Comparison of ENCODE assay signal across 10 mouse cellular contexts in the genomic region with DNA sequence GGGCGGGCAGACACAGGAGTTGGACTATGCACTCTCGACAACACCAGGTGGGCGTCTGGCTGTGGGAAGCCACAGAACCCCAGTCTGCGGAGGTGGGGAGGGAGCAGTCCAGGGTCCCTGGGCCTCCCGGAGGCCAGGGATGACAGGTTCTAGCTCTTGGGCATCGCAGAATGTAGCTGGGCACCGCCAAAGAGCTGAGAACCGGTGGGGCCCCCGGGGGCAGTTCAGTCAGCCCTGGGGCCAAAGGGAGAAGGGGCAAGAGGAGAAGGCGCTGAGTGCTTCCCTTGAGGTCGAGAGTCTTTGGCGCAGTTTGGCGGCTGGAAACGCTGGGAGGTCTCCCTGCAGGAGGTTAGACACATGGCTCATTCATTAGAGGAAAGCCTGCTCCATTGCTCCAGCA. TPM values are rescaled to one million over a fixed set of nuclear protein-coding genes. Genes with fewer than 3 reads are reported as not detected.
DNase-seq lines count a peak whose midpoint lies in the region; ATAC-seq and TF ChIP-seq lines count a peak whose summit lies in the region.
"Had no signal": no experiment of that assay in that cellular context is flagged by ENCODE, and none has a peak within 500 bp of the region (broad histone marks: within the 10 kb centered on the region; RNA-seq: fewer than 3 reads in every experiment).

No protein-coding gene starts in this region.

- intact Hi-C loops in heart, adult 2 months (cut with DNase I): no loop called here
- intact Hi-C loops in gastrocnemius, adult 2 months (cut with DNase I): no loop called here

- WGBS in heart, embryonic 13.5 days: 18% methylated on average over 14 of the region's 14 CpGs
- 25% methylated on average over 14 of the region's 14 CpGs for WGBS in heart, adult 2 months
- WGBS in embryonic facial prominence, embryonic 14.5 days: 15% methylated on average over 12 of the region's 14 CpGs
- WGBS in intestine, postnatal 0 days: 18% methylated on average over 14 of the region's 14 CpGs
- WGBS in midbrain, postnatal 0 days: 19% methylated on average over 14 of the region's 14 CpGs

- H3K79me2 ChIP-seq in heart, adult 2 months (replicated peaks; ENCODE audit: control insufficient read depth, insufficient read depth, low read length): no peaks in the 10 kb centered on the region

- H3K36me3 ChIP-seq in heart, embryonic 13.5 days: no peaks in the 10 kb centered on the region
- H3K36me3 ChIP-seq in heart, adult 2 months (ENCODE audit: control insufficient read depth, insufficient read depth, low read length): no peaks in the 10 kb centered on the region
- no peaks in the 10 kb centered on the region for H3K36me3 ChIP-seq in embryonic facial prominence, embryonic 14.5 days (ENCODE audit: control insufficient read depth, insufficient read depth, low read length)
- no peaks in the 10 kb centered on the region for H3K36me3 ChIP-seq in intestine, postnatal 0 days (ENCODE audit: control insufficient read depth, insufficient read depth)
- no peaks in the 10 kb centered on the region for H3K36me3 ChIP-seq in midbrain, postnatal 0 days (ENCODE audit: insufficient read depth, low read length)

- TF ChIP-seq EP300 in heart, adult 2 months (IDR thresholded peaks at IDR 0.05; ENCODE audit: insufficient read depth, low read depth, low read length): no peak

- peaks cover 10% of the 10 kb centered on the region for H3K4me1 ChIP-seq in heart, embryonic 13.5 days
- no peaks in the 10 kb centered on the region for H3K4me1 ChIP-seq in heart, adult 2 months (ENCODE audit: control insufficient read depth, insufficient read depth, low read length)
- no peaks in the 10 kb centered on the region for H3K4me1 ChIP-seq in embryonic facial prominence, embryonic 14.5 days (ENCODE audit: control insufficient read depth, insufficient read depth, low read length)
- H3K4me1 ChIP-seq in intestine, postnatal 0 days (replicated peaks; ENCODE audit: control insufficient read depth, insufficient read depth, low read length): no peaks in the 10 kb centered on the region
- H3K4me1 ChIP-seq in midbrain, postnatal 0 days (ENCODE audit: insufficient read depth, low read length): peaks cover 4% of the 10 kb centered on the region; the same call in 1 of the 2 replicates

- DNase-seq in heart, adult 2 months: no peak
- no peak for DNase-seq in embryonic facial prominence, embryonic 14.5 days (ENCODE audit: low spot score)
- DNase-seq in midbrain, postnatal 0 days (ENCODE audit: low spot score): no peak
- DNase-seq in right cerebral cortex, postnatal 25 days: no peak
- DNase-seq in left cerebral cortex, adult 8-10 months (ENCODE audit: low spot score in 2 of 2): no peak
- DNase-seq in gastrocnemius, adult 2 months: no peak
- DNase-seq: cerebellum, adult 9-10 months; gastrocnemius, postnatal 25 days had no signal

- H3K9me3 ChIP-seq in heart, embryonic 13.5 days: no peaks in the 10 kb centered on the region
- H3K9me3 ChIP-seq in embryonic facial prominence, embryonic 14.5 days (ENCODE audit: control insufficient read depth, low read length): no peaks in the 10 kb centered on the region
- no peaks in the 10 kb centered on the region for H3K9me3 ChIP-seq in intestine, postnatal 0 days (ENCODE audit: control insufficient read depth)
- H3K9me3 ChIP-seq in midbrain, postnatal 0 days (ENCODE audit: low read length): no peaks in the 10 kb centered on the region

- peak overlapping the region; percentile 51 for H3K4me2 ChIP-seq in heart, embryonic 13.5 days
- H3K4me2 ChIP-seq in embryonic facial prominence, embryonic 14.5 days (ENCODE audit: low read depth, low read length): peak overlapping the region; percentile 1; the same call in 1 of the 2 replicates
- H3K4me2 ChIP-seq in intestine, postnatal 0 days (replicated peaks; ENCODE audit: low read depth): peak overlapping the region; percentile 43
- H3K4me2 ChIP-seq in midbrain, postnatal 0 days (ENCODE audit: low read depth, low read length, poor library complexity, severe bottlenecking): peak overlapping the region; percentile 30; the same call in 1 of the 2 replicates

- TF ChIP-seq CTCF in heart, adult 2 months (IDR thresholded peaks at IDR 0.05): no peak
- TF ChIP-seq CTCF in intestine, postnatal 0 days (IDR thresholded peaks at IDR 0.05; ENCODE audit: low read depth): no peak
- no peak for TF ChIP-seq CTCF in midbrain, postnatal 0 days (IDR thresholded peaks at IDR 0.05)
- no peak for TF ChIP-seq CTCF in gastrocnemius, adult 2 months (IDR thresholded peaks at IDR 0.05)

- no peak overlapping the region for H3K27ac ChIP-seq in heart, embryonic 13.5 days (replicated peaks)
- H3K27ac ChIP-seq in heart, adult 2 months: no peak overlapping the region
- H3K27ac ChIP-seq in embryonic facial prominence, embryonic 14.5 days (replicated peaks; ENCODE audit: low read depth, low read length): no peak overlapping the region
- H3K27ac ChIP-seq in intestine, postnatal 0 days (ENCODE audit: low read depth, low read length): no peak overlapping the region
- H3K27ac ChIP-seq in midbrain, postnatal 0 days (ENCODE audit: low read depth, low read length): no peak overlapping the region
- no peak overlapping the region for H3K27ac ChIP-seq in gastrocnemius, adult 2 months

- H3K9ac ChIP-seq in heart, embryonic 13.5 days: peak overlapping the region; percentile 54; the same call in 1 of the 2 replicates
- no peak overlapping the region for H3K9ac ChIP-seq in heart, adult 2 months (ENCODE audit: low read depth, low read length)
- H3K9ac ChIP-seq in embryonic facial prominence, embryonic 14.5 days (ENCODE audit: low read depth, low read length): no peak overlapping the region
- H3K9ac ChIP-seq in intestine, postnatal 0 days (ENCODE audit: low read depth, low read length): no peak overlapping the region
- H3K9ac ChIP-seq in midbrain, postnatal 0 days (replicated peaks; ENCODE audit: low read length, poor library complexity, severe bottlenecking): 0 out of 2 replicates have a peak overlapping the region, but pooled peaks have one; percentile 13

- ATAC-seq in heart, embryonic 13.5 days (ENCODE audit: extremely low read depth, insufficient number of reproducible peaks, low FRiP score, low TSS enrichment): no peak
- ATAC-seq in embryonic facial prominence, embryonic 14.5 days (ENCODE audit: low read depth): no peak
- ATAC-seq in intestine, postnatal 0 days: no peak
- ATAC-seq in midbrain, postnatal 0 days (ENCODE audit: low FRiP score): no peak

- TF ChIP-seq POLR2A in heart, adult 2 months (IDR thresholded peaks at IDR 0.05; ENCODE audit: insufficient read depth, low read depth, low read length): no peak

- H3K27me3 ChIP-seq in heart, embryonic 13.5 days (replicated peaks): peaks cover 4% of the 10 kb centered on the region
- H3K27me3 ChIP-seq in heart, adult 2 months (ENCODE audit: control insufficient read depth, insufficient read depth, low read length): no peaks in the 10 kb centered on the region; the same call in 1 of the 2 replicates
- no peaks in the 10 kb centered on the region for H3K27me3 ChIP-seq in embryonic facial prominence, embryonic 14.5 days (replicated peaks; ENCODE audit: control insufficient read depth, insufficient read depth, low read length)
- H3K27me3 ChIP-seq in intestine, postnatal 0 days (replicated peaks; ENCODE audit: control insufficient read depth, insufficient read depth, low read length): no peaks in the 10 kb centered on the region
- no peaks in the 10 kb centered on the region for H3K27me3 ChIP-seq in midbrain, postnatal 0 days (ENCODE audit: insufficient read depth, low read length)

- no peak overlapping the region for H3K4me3 ChIP-seq in heart, embryonic 13.5 days
- H3K4me3 ChIP-seq in heart, adult 2 months: no peak overlapping the region
- H3K4me3 ChIP-seq in embryonic facial prominence, embryonic 14.5 days (ENCODE audit: low read depth, low read length): no peak overlapping the region
- H3K4me3 ChIP-seq in intestine, postnatal 0 days (ENCODE audit: low read depth, low read length): no peak overlapping the region
- no peak overlapping the region for H3K4me3 ChIP-seq in midbrain, postnatal 0 days (ENCODE audit: low read depth, low read length)
- H3K4me3 ChIP-seq in gastrocnemius, adult 2 months: no peak overlapping the region

RNA-seq across cellular contexts. Expression of a gene that starts 26.7 kb away (rescaled TPM):
- polyA plus RNA-seq in heart, embryonic 13.5 days (2015; fragmentation: Nextera tagmentation; extraction: Ambion mirVana): 25.0 and 29.0 TPM in 2 replicates
- total RNA-seq in heart, adult 2 months (2021): 10 to 100 TPM; 14.4 to 16.8 TPM
- 7.6 and 11.2 TPM in 2 replicates for polyA plus RNA-seq in heart, adult 2 months (2012; rRNA removed)
- polyA plus RNA-seq in embryonic facial prominence, embryonic 14.5 days (2014; fragmentation: Nextera tagmentation; extraction: Ambion mirVana): 26.2 and 28.5 TPM in 2 replicates
- polyA plus RNA-seq in intestine, postnatal 0 days (2015; fragmentation: Nextera tagmentation; extraction: Ambion mirVana): 18.7 and 19.4 TPM in 2 replicates
- 17.3 and 18.4 TPM in 2 replicates for total RNA-seq in midbrain, postnatal 0 days (2014; rRNA removed)
- 31.3 and 34.6 TPM in 2 replicates for polyA plus RNA-seq in midbrain, postnatal 0 days (2015; fragmentation: Nextera tagmentation; extraction: Ambion mirVana)
- 10 to 100 TPM; 30.6 to 33.1 (median 32.3) TPM for total RNA-seq in left cerebral cortex, adult 8-10 months (2022)
- total RNA-seq in gastrocnemius, adult 2 months (2021): 10 to 100 TPM; 14.2 to 15.3 TPM

RNA-seq across cellular contexts. Expression of a gene that starts 45.6 kb away (rescaled TPM):
- polyA plus RNA-seq in heart, embryonic 13.5 days (2015; fragmentation: Nextera tagmentation; extraction: Ambion mirVana): 243 and 287 TPM in 2 replicates
- 100 to 1,000 TPM in 1 of 2 experiments, 10 to 100 TPM in 1; 60.2 to 114 TPM for total RNA-seq in heart, adult 2 months (2021)
- 5.9 and 11.5 TPM in 2 replicates for polyA plus RNA-seq in heart, adult 2 months (2012; rRNA removed)
- polyA plus RNA-seq in embryonic facial prominence, embryonic 14.5 days (2014; fragmentation: Nextera tagmentation; extraction: Ambion mirVana): 379 and 406 TPM in 2 replicates
- polyA plus RNA-seq in intestine, postnatal 0 days (2015; fragmentation: Nextera tagmentation; extraction: Ambion mirVana): 320 and 345 TPM in 2 replicates
- total RNA-seq in midbrain, postnatal 0 days (2014; rRNA removed): 104 and 140 TPM in 2 replicates
- 585 and 650 TPM in 2 replicates for polyA plus RNA-seq in midbrain, postnatal 0 days (2015; fragmentation: Nextera tagmentation; extraction: Ambion mirVana)
- total RNA-seq in left cerebral cortex, adult 8-10 months (2022): 100 to 1,000 TPM; 208 to 274 (median 248) TPM
- total RNA-seq in gastrocnemius, adult 2 months (2021): 10 to 100 TPM; 42.7 to 77.1 TPM

Comparison
In these comparisons a context has a peak if more than half of its experiments do, and no peak if none do; other contexts are left out.
1. H3K9ac ChIP-seq: peak in heart, embryonic 13.5 days (single experiment) and midbrain, postnatal 0 days (single experiment); none in heart, adult 2 months (single experiment), embryonic facial prominence, embryonic 14.5 days (single experiment) and intestine, postnatal 0 days (single experiment).
2. RNA of a gene that starts 45.6 kb away (polyA plus RNA-seq): 585 to 650 TPM in midbrain, postnatal 0 days, 379 to 406 TPM in embryonic facial prominence, embryonic 14.5 days, 320 to 345 TPM in intestine, postnatal 0 days and 243 to 287 TPM in heart, embryonic 13.5 days; 5.9 to 11.5 TPM in heart, adult 2 months; every median in the first group is over 10 times any median in the second.
3. H3K4me2 ChIP-seq: peak in every context shown above with its lines; median percentile 51 in heart, embryonic 13.5 days; 43 in intestine, postnatal 0 days; 30 in midbrain, postnatal 0 days; 1 in embryonic facial prominence, embryonic 14.5 days.